Mouse (Mus musculus): ENCODE measurements around the gene Lst1.

- TF ChIP-seq GATA2 (IDR thresholded peaks at IDR 0.05; ENCODE audit: borderline replicate concordance, low read depth, low read length) = no peak
- no peak for TF ChIP-seq CTCF (IDR thresholded peaks at IDR 0.05; ENCODE audit: low read depth, low read length)
Observed at GRCm38 (mm10) chr17:35202442-35202841, 14.2 kb upstream of the Lst1 start.

Measured in G1E (cell line).